ENCODE assay signal across 17 mouse cellular contexts in the genomic region with DNA sequence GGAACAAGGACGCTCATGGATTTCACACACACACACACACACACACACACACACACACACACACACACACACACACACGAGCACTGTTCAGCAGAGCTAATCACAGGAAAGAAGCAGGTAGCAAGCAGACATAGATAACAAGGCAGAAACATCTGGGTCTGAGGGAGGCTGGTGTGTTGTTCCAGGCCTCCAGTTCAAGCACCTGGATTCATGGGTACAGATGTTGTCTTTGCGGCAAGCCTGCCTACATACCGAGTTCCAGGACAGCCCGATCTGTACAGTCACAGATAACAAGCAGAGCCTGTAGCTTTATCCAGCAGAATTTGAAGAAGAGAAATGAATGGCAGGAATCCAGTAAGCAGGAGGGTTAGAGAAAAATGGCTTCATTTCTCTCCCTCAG.
"Had no signal": no experiment of that assay in that cellular context is flagged by ENCODE, and none has a peak within 500 bp of the region (broad histone marks: within the 10 kb centered on the region; RNA-seq: fewer than 3 reads in every experiment).

No protein-coding gene starts in this region.

- H3K27ac ChIP-seq: neural tube, embryonic 12.5 days; neural tube, embryonic 13.5 days; neural tube, embryonic 15.5 days; stomach, embryonic 15.5 days; stomach, postnatal 0 days had no signal

- DNase-seq: retina, postnatal 1 day; right cerebral cortex, adult 18-20 months; right cerebral cortex, postnatal 14 days; right cerebral cortex, postnatal 25 days; right cerebral cortex, postnatal 4 days; spleen, adult 18-20 months; thymus, adult 18-20 months; thymus, adult 2 months; thymus, postnatal 14 days; thymus, postnatal 25 days; thymus, postnatal 36 days; thymus, postnatal 4 days had no signal

- H3K27me3 ChIP-seq: neural tube, embryonic 12.5 days; neural tube, embryonic 13.5 days; neural tube, embryonic 15.5 days; stomach, embryonic 15.5 days had no signal

- H3K36me3 ChIP-seq: neural tube, embryonic 12.5 days; neural tube, embryonic 13.5 days; neural tube, embryonic 15.5 days; stomach, embryonic 15.5 days had no signal

- H3K9me3 ChIP-seq: neural tube, embryonic 12.5 days; neural tube, embryonic 13.5 days; neural tube, embryonic 15.5 days; stomach, embryonic 15.5 days had no signal

- H3K9ac ChIP-seq: neural tube, embryonic 12.5 days; neural tube, embryonic 13.5 days; neural tube, embryonic 15.5 days; stomach, embryonic 15.5 days had no signal

- H3K4me3 ChIP-seq: neural tube, embryonic 12.5 days; neural tube, embryonic 13.5 days; neural tube, embryonic 15.5 days; stomach, embryonic 15.5 days had no signal

- H3K4me2 ChIP-seq: neural tube, embryonic 12.5 days; neural tube, embryonic 13.5 days; neural tube, embryonic 15.5 days; stomach, embryonic 15.5 days had no signal
